Mouse (Mus musculus) monocyte, adult 5-6 weeks (primary cell): ENCODE measurements around the gene Hoxc6. TPM values are rescaled to one million over a fixed set of nuclear protein-coding genes. Genes with fewer than 3 reads are reported as not detected.

ENCODE experiments used
- ATAC-seq: fragments of 153-309, 156-312 bp; replicated peaks from 2 replicates; pipeline ENCODE4 v1.8.0; 2017; ENCODE audit warnings: mild to moderate bottlenecking; ENCODE audit not compliant: low TSS enrichment, insufficient number of reproducible peaks, severe bottlenecking, poor library complexity, low FRiP score
- total RNA-seq: library from RNA; stranded (forward); fragments of 200-1000, 200-491, 200-594 nt; gene quantifications from 3 replicates; pipeline ENCODE4 v1.2.3, GENCODE M21; 2017

Hoxc6 gene
- not detected in 3 replicates for total RNA-seq

GRCm38 (mm10) chr15:102997939-102998355 lies at the start of gene Hoxc6:
Gene Hoxc6, plus strand, starts transcription at chr15:102998257.
- no peak for ATAC-seq

GRCm38 (mm10) chr15:102948842-102949241 lies 49.2 kb upstream of the Hoxc6 start:
- no peak for ATAC-seq

DNA sequence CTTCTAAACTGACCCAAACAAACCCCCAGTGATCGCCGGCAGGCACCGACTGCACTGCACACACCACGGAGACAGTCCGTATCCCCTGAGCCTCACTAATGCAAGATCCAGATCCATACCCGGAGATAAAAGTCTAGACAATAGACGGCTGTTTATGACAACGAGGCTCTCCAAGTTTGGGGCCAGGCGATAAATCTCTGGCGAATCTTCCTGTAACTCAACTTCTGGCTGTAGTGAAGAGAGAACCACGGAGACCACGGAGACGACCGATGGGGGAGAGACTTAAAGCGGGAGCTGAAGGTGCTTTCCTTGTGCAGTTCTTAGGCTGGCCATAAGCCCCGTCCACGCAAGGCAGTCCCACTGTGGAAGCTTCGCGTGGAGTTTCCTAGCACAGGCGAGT lies 48.4 kb upstream of the Hoxc6 start:
- no peak for ATAC-seq

- no peak for ATAC-seq
Observed at GRCm38 (mm10) chr15:102950877-102951276, 47.2 kb upstream of the Hoxc6 start.

DNA sequence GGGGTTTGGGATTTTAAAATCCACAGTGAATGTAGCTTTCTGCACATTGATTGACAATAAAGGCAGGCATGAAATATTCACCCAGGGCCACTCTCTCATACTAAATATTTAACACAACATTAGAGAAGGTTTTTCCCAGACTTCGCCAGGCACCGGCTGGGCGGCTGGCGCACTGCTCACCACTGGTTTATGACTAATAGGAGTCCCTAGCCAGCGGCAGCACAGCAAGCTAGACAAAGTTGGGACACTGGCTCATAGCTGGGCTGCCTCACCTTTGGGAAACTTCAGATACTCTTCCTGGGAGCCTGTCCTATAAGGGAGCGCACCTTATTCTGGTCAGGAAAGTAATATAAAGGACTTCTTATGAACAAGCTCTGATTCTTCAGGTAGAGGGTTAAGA lies 44.5 kb upstream of the Hoxc6 start:
- no peak for ATAC-seq

DNA sequence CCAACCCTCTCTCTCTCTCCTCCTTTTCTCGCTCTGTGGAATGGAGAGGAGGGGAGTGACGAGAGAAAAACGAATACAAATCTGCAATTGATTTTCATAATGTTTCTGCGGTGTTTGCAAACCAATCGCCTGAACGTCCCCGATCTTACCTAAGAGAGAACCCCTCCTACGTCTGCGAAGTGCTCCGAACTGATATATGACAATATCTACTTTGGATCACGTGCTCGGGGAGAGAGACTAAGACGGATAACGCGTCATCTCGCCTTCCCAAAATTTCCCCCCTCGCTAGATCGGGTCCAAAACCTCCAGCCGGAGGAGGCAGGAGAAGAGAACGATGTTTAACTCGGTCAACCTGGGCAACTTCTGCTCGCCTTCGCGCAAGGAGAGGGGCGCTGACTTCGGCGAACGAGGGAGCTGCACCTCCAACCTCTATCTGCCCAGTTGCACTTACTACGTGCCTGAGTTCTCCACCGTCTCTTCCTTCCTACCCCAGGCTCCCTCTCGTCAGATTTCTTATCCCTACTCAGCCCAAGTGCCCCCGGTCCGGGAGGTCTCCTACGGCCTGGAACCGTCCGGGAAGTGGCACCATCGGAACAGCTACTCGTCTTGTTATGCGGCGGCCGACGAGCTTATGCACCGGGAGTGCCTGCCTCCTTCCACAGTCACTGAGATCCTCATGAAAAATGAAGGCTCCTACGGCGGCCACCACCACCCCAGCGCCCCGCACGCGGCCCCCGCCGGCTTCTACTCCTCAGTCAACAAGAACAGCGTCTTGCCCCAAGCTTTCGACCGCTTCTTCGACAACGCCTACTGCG lies 43.7 kb upstream of the Hoxc6 start, which contains the start of gene Hoxc11:
Hoxc11 (plus strand) TSS at position 236 of the 815 bp plus-strand sequence.
- no peak for ATAC-seq

DNA sequence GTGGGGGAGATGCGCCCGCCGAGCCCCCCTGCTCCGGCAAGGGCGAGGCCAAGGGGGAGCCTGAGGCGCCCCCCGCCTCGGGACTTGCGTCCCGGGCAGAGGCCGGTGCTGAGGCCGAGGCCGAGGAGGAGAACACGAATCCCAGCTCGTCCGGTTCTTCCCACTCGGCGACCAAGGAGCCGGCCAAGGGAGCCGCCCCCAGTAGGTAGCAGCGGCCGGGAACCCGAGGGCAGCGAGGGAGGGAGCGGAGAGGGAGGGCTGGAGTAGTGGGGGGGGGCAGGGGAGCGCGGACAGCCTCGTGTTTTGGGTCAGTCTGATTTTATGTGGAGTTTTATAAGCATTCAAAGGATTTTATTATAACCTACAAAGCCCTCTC lies 43.1 kb upstream of the Hoxc6 start:
- no peak for ATAC-seq

- no peak for ATAC-seq
Observed at GRCm38 (mm10) chr15:102955833-102956640, 42.0 kb upstream of the Hoxc6 start.

- ATAC-seq = no peak
Observed at GRCm38 (mm10) chr15:102956906-102957305, 41.2 kb upstream of the Hoxc6 start.

DNA sequence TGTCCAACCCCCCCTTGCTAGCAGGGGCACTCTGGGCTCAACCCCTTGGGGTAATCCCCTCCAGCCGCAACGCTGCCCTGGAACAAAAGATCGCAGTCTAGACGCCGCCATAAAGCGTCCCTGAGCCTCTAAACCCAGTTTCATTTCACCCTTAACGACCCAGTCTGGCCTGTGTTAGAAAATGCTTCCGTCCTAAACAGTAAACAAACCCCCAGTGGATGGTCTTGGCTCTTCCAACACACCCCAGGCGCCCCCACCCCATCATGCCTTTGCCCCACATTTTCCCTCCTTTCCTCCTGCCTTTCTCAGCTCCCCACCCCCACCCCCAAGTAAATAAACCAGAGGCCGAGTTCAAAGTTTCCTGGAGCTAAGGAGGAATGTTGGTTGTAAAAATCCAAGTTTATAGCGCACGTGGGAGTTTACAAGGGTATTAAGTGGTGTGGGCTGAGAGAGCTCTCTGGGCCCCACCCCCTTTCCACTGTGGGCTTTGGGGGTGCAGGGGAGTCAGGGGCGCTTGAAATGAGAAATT lies 38.3 kb upstream of the Hoxc6 start:
- no peak for ATAC-seq

GRCm38 (mm10) chr15:102961728-102962127 lies 36.3 kb upstream of the Hoxc6 start:
- no peak for ATAC-seq

- ATAC-seq = no peak
Observed at GRCm38 (mm10) chr15:102962492-102962891, 35.6 kb upstream of the Hoxc6 start.

DNA sequence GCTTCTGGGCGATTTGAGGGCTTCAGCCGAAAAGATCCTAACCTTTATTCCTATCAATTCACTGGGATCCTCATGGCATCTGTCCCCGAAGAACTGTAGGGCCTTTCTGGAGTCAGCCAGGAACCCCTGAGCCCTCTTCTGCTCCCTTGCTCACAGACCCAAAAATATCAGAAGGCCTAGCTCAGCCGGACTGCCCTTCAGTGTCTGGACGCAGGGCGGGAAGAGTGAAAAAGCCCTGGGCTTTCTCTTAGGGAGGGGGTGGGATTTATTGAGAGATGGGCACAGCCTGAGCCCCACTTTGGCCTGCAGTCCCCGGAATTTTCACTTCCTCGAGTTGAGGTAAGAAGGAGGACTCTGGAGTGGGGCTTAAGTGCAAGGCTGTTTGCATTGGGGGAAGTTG lies 34.8 kb upstream of the Hoxc6 start:
- ATAC-seq = no peak

DNA sequence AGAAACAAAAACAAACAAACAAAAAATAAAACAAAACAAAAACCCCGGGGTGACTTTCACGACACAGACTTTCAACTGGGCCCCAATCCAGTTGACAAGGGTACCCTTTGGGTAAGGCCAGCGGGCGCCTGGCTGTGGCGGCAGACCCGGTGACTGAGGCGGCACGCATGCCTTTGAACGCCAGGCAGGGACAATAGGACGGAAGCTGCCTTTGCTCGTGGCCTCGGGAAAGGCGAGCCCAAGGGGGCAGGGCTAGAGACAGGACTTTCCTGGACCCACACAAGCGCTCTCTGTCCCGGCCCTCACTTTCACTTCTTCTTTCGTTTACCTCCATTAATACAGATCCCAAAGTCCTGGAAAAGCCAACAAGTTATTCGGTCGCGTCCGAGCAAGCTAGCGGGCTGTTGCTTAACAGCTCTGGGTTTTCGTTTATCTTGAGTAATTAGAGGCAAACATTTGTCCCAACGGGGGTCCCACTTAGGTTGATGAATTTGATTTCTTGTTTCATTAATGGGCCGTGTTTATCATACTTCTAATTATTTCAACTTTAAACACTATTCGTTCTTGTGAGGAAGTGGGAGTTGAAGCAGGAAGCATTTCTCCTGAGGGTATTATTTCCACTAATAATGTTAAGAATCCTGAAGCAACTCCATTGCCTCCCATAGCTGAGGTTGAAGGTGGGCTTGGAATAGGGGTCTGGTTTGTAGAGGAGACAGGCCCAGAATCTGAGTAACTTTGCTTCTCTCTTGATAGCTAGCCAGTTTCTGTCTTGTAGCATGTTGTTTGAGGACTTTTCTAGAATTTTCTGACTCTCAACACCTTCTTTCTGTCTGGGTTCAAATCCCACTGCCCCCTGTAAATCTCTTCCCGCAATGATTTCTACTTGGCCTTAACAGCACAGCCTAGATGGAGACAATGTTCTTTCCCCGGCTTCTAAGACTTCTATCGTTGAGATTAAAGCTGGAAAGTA lies 34.1 kb upstream of the Hoxc6 start:
- no peak for ATAC-seq

- ATAC-seq = no peak
Observed at GRCm38 (mm10) chr15:102965003-102965891, 32.8 kb upstream of the Hoxc6 start.

GRCm38 (mm10) chr15:102965892-102966775 lies 31.9 kb upstream of the Hoxc6 start:
- ATAC-seq = peak; percentile 50
